Mouse (Mus musculus) MEL (cell line): ENCODE data around the gene Olfr522.

ENCODE experiments used
- BHLHE40 ChIP-seq: IDR thresholded peaks from 2 replicates; pipeline ENCODE4 v1.6.1; 2012; ENCODE audit warnings: low read depth, mild to moderate bottlenecking, inconsistent platforms, low read length, improper control_type of control experiment, borderline replicate concordance
- CHD1 ChIP-seq: IDR thresholded peaks from 2 replicates; pipeline ENCODE4 v1.6.1; 2012; ENCODE audit warnings: low read depth, mild to moderate bottlenecking, inconsistent platforms, low read length, improper control_type of control experiment
- CHD2 ChIP-seq: IDR thresholded peaks from 2 replicates; pipeline ENCODE4 v1.6.1; 2011; ENCODE audit warnings: low read length, improper control_type of control experiment
- CTCF ChIP-seq, 3 experiments: IDR thresholded peaks in 2 of 3; conservative IDR thresholded peaks in 1 of 3; 2 replicates each; pipeline ENCODE4 v1.5.1; 2011 to 2012; ENCODE audit warnings: low read length in 3 of 3, low read depth in 2 of 3, mild to moderate bottlenecking in 2 of 3, improper control_type of control experiment in 1 of 3, inconsistent platforms in 1 of 3, mixed read lengths in 1 of 3, moderate library complexity in 1 of 3; ENCODE audit not compliant: control insufficient read depth in 1 of 3, insufficient read depth in 1 of 3, poor library complexity in 1 of 3, severe bottlenecking in 1 of 3
- EP300 ChIP-seq, 2 experiments: IDR thresholded peaks; 2 replicates each; pipeline ENCODE4 v1.6.1; 2011; ENCODE audit warnings: improper control_type of control experiment in 2 of 2, low read length in 2 of 2, low read depth in 1 of 2, mild to moderate bottlenecking in 1 of 2
- ETS1 ChIP-seq: IDR thresholded peaks from 2 replicates; pipeline ENCODE4 v1.6.1; 2012; ENCODE audit warnings: low read depth, mild to moderate bottlenecking, inconsistent platforms, low read length, improper control_type of control experiment, moderate library complexity
- GATA1 ChIP-seq: IDR thresholded peaks from 2 replicates; pipeline ENCODE4 v1.6.1; 2011; ENCODE audit warnings: low read depth, low read length, improper control_type of control experiment
- HCFC1 ChIP-seq: IDR thresholded peaks from 2 replicates; pipeline ENCODE4 v1.6.1; 2012; ENCODE audit warnings: low read depth, mild to moderate bottlenecking, inconsistent platforms, low read length, improper control_type of control experiment, moderate library complexity
- POLR2A ChIP-seq, 2 experiments: IDR thresholded peaks; 2 replicates each; pipeline ENCODE4 v1.6.1; 2011 to 2012; ENCODE audit warnings: low read length in 2 of 2, mild to moderate bottlenecking in 2 of 2, control low read depth in 1 of 2, improper control_type of control experiment in 1 of 2, low read depth in 1 of 2, moderate library complexity in 1 of 2; ENCODE audit not compliant: control insufficient read depth in 1 of 2, insufficient read depth in 1 of 2, poor library complexity in 1 of 2
- RCOR1 ChIP-seq: IDR thresholded peaks from 2 replicates; pipeline ENCODE4 v1.6.1; 2012; ENCODE audit warnings: low read depth, mild to moderate bottlenecking, inconsistent platforms, low read length, improper control_type of control experiment
- ZKSCAN1 ChIP-seq: IDR thresholded peaks from 2 replicates; pipeline ENCODE4 v1.6.1; 2012; ENCODE audit warnings: low read depth, mild to moderate bottlenecking, inconsistent platforms, low read length, improper control_type of control experiment, moderate library complexity
- ZMIZ1 ChIP-seq: IDR thresholded peaks from 2 replicates; pipeline ENCODE4 v1.6.1; 2012; ENCODE audit warnings: low read depth, mild to moderate bottlenecking, inconsistent platforms, low read length, improper control_type of control experiment, moderate library complexity
- ZNF384 ChIP-seq: IDR thresholded peaks from 2 replicates; pipeline ENCODE4 v1.6.1; 2012; ENCODE audit warnings: low read depth, mild to moderate bottlenecking, inconsistent platforms, low read length, improper control_type of control experiment

GRCm38 (mm10) chr7:140126022-140126350, 38.6 kb downstream of the Olfr522 start:
- TF ChIP-seq EP300 (IDR thresholded peaks at IDR 0.05; ENCODE audit: low read depth in 1 of 2, low read length in 2 of 2), result no peak
- no peak for TF ChIP-seq GATA1
- no peak for TF ChIP-seq ZMIZ1
- TF ChIP-seq CTCF (IDR thresholded peaks at IDR 0.05 in 2 of 3, conservative IDR thresholded peaks at IDR 0.05 in 1 of 3; ENCODE audit: control insufficient read depth in 1 of 3, insufficient read depth in 1 of 3, low read depth in 2 of 3, low read length in 3 of 3, poor library complexity in 1 of 3, severe bottlenecking in 1 of 3), result no peak
- no peak for TF ChIP-seq HCFC1
- no peak for TF ChIP-seq POLR2A (IDR thresholded peaks at IDR 0.05; ENCODE audit: control insufficient read depth in 1 of 2, insufficient read depth in 1 of 2, low read depth in 1 of 2, low read length in 2 of 2, poor library complexity in 1 of 2)
- TF ChIP-seq ZKSCAN1, result no peak
- TF ChIP-seq ZNF384, result no peak
- TF ChIP-seq RCOR1, result no peak
- no peak for TF ChIP-seq CHD1
- no peak for TF ChIP-seq CHD2
- TF ChIP-seq ETS1, result no peak
- no peak for TF ChIP-seq BHLHE40
